Mouse (Mus musculus) midbrain, postnatal 0 days (tissue): ENCODE results near the gene Cacng8. TPM values are rescaled to one million over a fixed set of nuclear protein-coding genes. Genes with fewer than 3 reads are reported as not detected.

Source experiments
- ATAC-seq: fragments of 200-750 bp; cut with Nextera tagmentation; 2 replicates; pipeline ENCODE4 v1.8.0; 2017; ENCODE audit warnings: moderate number of reproducible peaks, mild to moderate bottlenecking, moderate TSS enrichment, moderate library complexity; ENCODE audit not compliant: low FRiP score
- DNase-seq: peaks from one replicate; pipeline ENCODE4 v3.0.0-alpha.2; 2015; ENCODE audit warnings: low spot score
- H3K27ac ChIP-seq: fragments of 300-500 bp; sonication (generic); 2 replicates; pipeline ENCODE4 v1.5.1; 2014; ENCODE audit warnings: low read depth, mild to moderate bottlenecking, low read length, mixed read lengths
- H3K27me3 ChIP-seq: fragments of 300-500 bp; sonication (generic); 2 replicates; pipeline ENCODE4 v1.6.1; 2014; ENCODE audit warnings: low read length, control low read depth, mixed read lengths; ENCODE audit not compliant: insufficient read depth
- H3K36me3 ChIP-seq: fragments of 300-500 bp; sonication (generic); 2 replicates; pipeline ENCODE4 v1.6.1; 2014; ENCODE audit warnings: low read length, control low read depth, mixed read lengths; ENCODE audit not compliant: insufficient read depth
- H3K4me1 ChIP-seq: fragments of 300-500 bp; sonication (generic); 2 replicates; pipeline ENCODE4 v1.6.1; 2014; ENCODE audit warnings: mild to moderate bottlenecking, control low read depth, antibody characterized with exemption, low read length, mixed read lengths; ENCODE audit not compliant: insufficient read depth
- H3K4me2 ChIP-seq: fragments of 300-500 bp; sonication (generic); 2 replicates; pipeline ENCODE4 v1.6.1; 2014; ENCODE audit warnings: low read depth, mild to moderate bottlenecking, low read length, mixed read lengths; ENCODE audit not compliant: poor library complexity, severe bottlenecking
- H3K4me3 ChIP-seq: fragments of 300-500 bp; sonication (generic); 2 replicates; pipeline ENCODE4 v1.5.1; 2014; ENCODE audit warnings: low read depth, mild to moderate bottlenecking, low read length, moderate library complexity
- H3K9ac ChIP-seq: fragments of 300-500 bp; sonication (generic); replicated peaks from 2 replicates; pipeline ENCODE4 v1.6.1; 2014; ENCODE audit warnings: mild to moderate bottlenecking, low read length, moderate library complexity, mixed read lengths; ENCODE audit not compliant: poor library complexity, severe bottlenecking
- H3K9me3 ChIP-seq: fragments of 300-500 bp; sonication (generic); 2 replicates; pipeline ENCODE4 v1.6.1; 2016; ENCODE audit warnings: low read length, control low read depth
- CTCF ChIP-seq: IDR thresholded peaks from 2 replicates; pipeline ENCODE4 v1.5.1; 2016; ENCODE audit warnings: antibody characterized with exemption, mild to moderate bottlenecking
- WGBS: fragments of 180-500 bp; shearing (Covaris S2); extraction: QIAGEN DNeasy Blood & Tissue Kit; methylation state at CpG from one replicate; pipeline ENCODE4 v1.1.7; 2014; 5-methylcytosine and 5-hydroxymethylcytosine counted together
- polyA plus RNA-seq: library from polyadenylated mRNA; unstranded; fragments of >200 nt; fragmentation: Nextera tagmentation; extraction: Ambion mirVana; gene quantifications from 2 replicates; pipeline ENCODE4 v1.2.1, GENCODE M21; 2015
- total RNA-seq: library from RNA; depleted of rRNA; stranded (reverse); fragments of >200 nt; gene quantifications from 2 replicates; pipeline ENCODE4 v1.2.3, GENCODE M21; 2014

The Cacng8 gene
- total and polyA plus RNA-seq, 2 experiments from 2014 or later: 21.4 to 59.0 TPM

- WGBS: 25% methylated on average over 4 of the region's 4 CpGs
- DNase-seq (no peak), ATAC-seq (no peak)
- H3K4me2 ChIP-seq: peak within 1 kb of the TSS; percentile 54
- H3K9me3 ChIP-seq: no peaks in the 10 kb centered on the region
- no peaks in the 10 kb centered on the region for H3K36me3 ChIP-seq
- no peak for TF ChIP-seq CTCF
- peak within 1 kb of the TSS; percentile 19 for H3K4me3 ChIP-seq
- no peaks in the 10 kb centered on the region; the same call in 1 of the 2 replicates for H3K4me1 ChIP-seq
- 0 out of 2 replicates have a peak within 1 kb of the TSS, but pooled peaks have one; percentile 14 for H3K9ac ChIP-seq
- no peak within 1 kb of the TSS for H3K27ac ChIP-seq
- H3K27me3 ChIP-seq: peaks cover 39% of the 10 kb centered on the region
Observed at GRCm38 (mm10) chr7:3423895-3424294, 33.4 kb downstream of the Cacng8 start, which contains the start of gene Cacng6. Gene Cacng6, plus strand, starts transcription at chr7:3424195.

- WGBS: 89% methylated on average over 5 of the region's 5 CpGs
- Histone ChIP-seq H3K9me3 (no peaks in the 10 kb centered on the region), H3K27me3 (peaks cover 39% of the 10 kb centered on the region), H3K9ac (no peak overlapping the region), H3K4me1 (no peaks in the 10 kb centered on the region; the same call in 1 of the 2 replicates), H3K4me2 (no peak overlapping the region), H3K4me3 (no peak overlapping the region), H3K27ac (no peak overlapping the region), H3K36me3 (no peaks in the 10 kb centered on the region)
- ATAC-seq: no peak
- TF ChIP-seq CTCF: no peak
- no peak for DNase-seq
Observed at GRCm38 (mm10) chr7:3425141-3425540, 34.7 kb downstream of the Cacng8 start.

- ATAC-seq: no peak
- 76% methylated on average over 6 of the region's 6 CpGs for WGBS
Observed at GRCm38 (mm10) chr7:3430161-3430560, 39.7 kb downstream of the Cacng8 start.

GRCm38 (mm10) chr7:3432066-3432465 lies 41.6 kb downstream of the Cacng8 start:
- TF ChIP-seq CTCF: no peak
- no peaks in the 10 kb centered on the region for H3K36me3 ChIP-seq
- H3K4me1 ChIP-seq: no peaks in the 10 kb centered on the region
- no peak overlapping the region for H3K27ac ChIP-seq
- H3K4me3 ChIP-seq: no peak overlapping the region
- H3K27me3 ChIP-seq: 0 out of 2 replicates have a peak, but pooled peaks cover 5% of the 10 kb centered on the region
- no peaks in the 10 kb centered on the region for H3K9me3 ChIP-seq
- WGBS: 86% methylated on average over 1 of the region's 1 CpGs
- DNase-seq (no peak), ATAC-seq (no peak)
- H3K9ac ChIP-seq: no peak overlapping the region
- no peak overlapping the region for H3K4me2 ChIP-seq

More at GRCm38 (mm10) chr7:3430161-3430560, 39.7 kb downstream of the Cacng8 start:
- peaks cover 9% of the 10 kb centered on the region; the same call in 1 of the 2 replicates for H3K27me3 ChIP-seq
- TF ChIP-seq CTCF: no peak
- no peak for DNase-seq
- no peaks in the 10 kb centered on the region for H3K9me3 ChIP-seq
- no peak overlapping the region for H3K27ac ChIP-seq
- H3K4me2 ChIP-seq: no peak overlapping the region
- no peaks in the 10 kb centered on the region for H3K36me3 ChIP-seq
- no peak overlapping the region for H3K4me3 ChIP-seq
- no peaks in the 10 kb centered on the region for H3K4me1 ChIP-seq
- no peak overlapping the region for H3K9ac ChIP-seq

GRCm38 (mm10) chr7:3437941-3438340 lies 47.5 kb downstream of the Cacng8 start:
- no peak overlapping the region for H3K4me2 ChIP-seq
- DNase-seq (no peak), ATAC-seq (no peak)
- H3K9me3 ChIP-seq: no peaks in the 10 kb centered on the region
- H3K27me3 ChIP-seq: no peaks in the 10 kb centered on the region
- no peak overlapping the region for H3K27ac ChIP-seq
- TF ChIP-seq CTCF: no peak
- H3K9ac ChIP-seq: no peak overlapping the region
- H3K4me3 ChIP-seq: no peak overlapping the region
- WGBS: 41% methylated on average over 5 of the region's 5 CpGs
- no peaks in the 10 kb centered on the region for H3K4me1 ChIP-seq
- H3K36me3 ChIP-seq: no peaks in the 10 kb centered on the region

- DNase-seq (no peak), ATAC-seq (no peak)
- no peaks in the 10 kb centered on the region for H3K36me3 ChIP-seq
- no peak overlapping the region for H3K9ac ChIP-seq
- H3K27ac ChIP-seq: no peak overlapping the region
- no peak overlapping the region for H3K4me3 ChIP-seq
- H3K27me3 ChIP-seq: no peaks in the 10 kb centered on the region
- H3K4me2 ChIP-seq: no peak overlapping the region
- WGBS: 87% methylated on average over 9 of the region's 11 CpGs
- no peaks in the 10 kb centered on the region for H3K9me3 ChIP-seq
- peak; percentile 14; the same call in 1 of the 2 replicates for TF ChIP-seq CTCF
- H3K4me1 ChIP-seq: no peaks in the 10 kb centered on the region
Observed at GRCm38 (mm10) chr7:3439984-3440383, 49.5 kb downstream of the Cacng8 start.
